Mouse (Mus musculus) CD4-positive helper T cell, adult 2 months (primary cell): ENCODE results near the gene Bloc1s5.
A peak's percentile ranks its signal among the peaks of the same experiment; 100 is the strongest.
"Not testable (repeated sequence)": the region's sequence is repeated elsewhere in the genome, so short reads cannot be mapped to it uniquely, and the experiment has no call there.

Experiments used
- DNase-seq: peaks from one replicate; pipeline ENCODE4 v3.0.0-alpha.2; 2012; ENCODE audit warnings: low read depth, missing footprints, low spot score

Bloc1s5 gene

DNA sequence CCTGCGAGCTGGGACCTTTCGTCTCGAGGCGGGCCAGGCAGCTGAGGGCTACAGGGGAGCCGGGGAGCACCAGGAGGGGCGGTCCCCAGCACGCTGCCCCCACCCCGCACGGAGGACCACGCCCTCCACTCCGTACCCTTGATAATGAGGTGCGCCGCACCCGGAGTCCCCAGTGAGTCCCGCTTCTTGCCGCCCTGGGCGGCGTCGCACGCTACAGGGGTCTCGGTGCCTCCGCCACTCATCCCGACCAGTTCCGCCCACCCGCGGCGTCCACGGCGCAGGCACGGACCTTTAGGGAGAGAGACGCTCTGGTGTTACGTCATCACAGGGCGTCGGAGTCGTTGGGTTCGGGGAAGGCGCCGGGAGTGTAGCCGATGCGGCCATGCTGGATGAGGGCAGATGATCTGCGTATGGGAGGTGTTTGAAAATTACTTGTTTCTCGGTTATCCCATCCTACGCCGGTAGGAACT lies at the start of gene Bloc1s5:
Bloc1s5 (minus strand) TSS at position 310 of the 470 bp plus-strand sequence.
- peak; percentile 92 for DNase-seq

GRCm38 (mm10) chr13:38672336-38672735 lies 37.4 kb upstream of the Bloc1s5 start:
- no peak for DNase-seq

DNA sequence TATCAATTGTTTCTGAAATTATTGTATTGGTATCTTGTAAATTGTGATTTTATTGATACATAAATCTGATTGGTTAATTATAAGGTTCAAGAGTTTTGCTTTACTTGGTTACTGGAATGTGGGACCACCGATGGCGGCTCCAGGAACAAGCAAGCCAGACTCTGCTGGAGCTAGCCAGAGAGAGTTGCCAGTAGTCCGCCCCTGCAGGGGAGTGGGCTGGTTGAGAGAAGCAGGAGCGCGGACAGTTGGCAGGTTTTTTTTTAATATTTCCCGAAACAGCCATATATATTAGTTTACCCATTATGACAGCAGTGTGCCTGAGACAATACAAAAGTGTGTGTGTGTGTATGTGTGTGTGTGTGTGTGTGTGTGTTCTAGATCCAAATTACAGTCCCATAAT lies 36.5 kb upstream of the Bloc1s5 start:
- not testable (repeated sequence) for DNase-seq

- no peak for DNase-seq
Observed at GRCm38 (mm10) chr13:38670051-38670450, 35.1 kb upstream of the Bloc1s5 start.

DNA sequence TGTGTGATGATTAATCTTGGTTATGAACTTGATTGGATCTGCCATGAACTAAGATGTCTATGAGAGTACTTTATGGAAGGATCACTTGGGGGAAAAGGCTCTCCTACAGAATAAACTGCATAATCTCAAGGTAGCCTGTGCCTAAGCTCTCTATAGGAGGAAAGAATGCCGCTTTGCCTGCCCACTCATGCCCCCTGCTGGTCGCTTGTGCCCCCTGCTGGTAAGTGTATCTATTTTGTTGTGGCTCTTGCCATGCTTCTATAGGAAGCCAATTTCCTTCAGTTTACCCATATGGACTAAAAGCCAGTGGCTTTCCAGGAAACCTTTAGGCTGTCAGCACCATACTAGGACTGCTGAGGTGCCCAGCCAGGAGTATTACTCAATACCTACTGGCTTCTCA lies 33.6 kb upstream of the Bloc1s5 start:
- DNase-seq, result peak; percentile 46

DNA sequence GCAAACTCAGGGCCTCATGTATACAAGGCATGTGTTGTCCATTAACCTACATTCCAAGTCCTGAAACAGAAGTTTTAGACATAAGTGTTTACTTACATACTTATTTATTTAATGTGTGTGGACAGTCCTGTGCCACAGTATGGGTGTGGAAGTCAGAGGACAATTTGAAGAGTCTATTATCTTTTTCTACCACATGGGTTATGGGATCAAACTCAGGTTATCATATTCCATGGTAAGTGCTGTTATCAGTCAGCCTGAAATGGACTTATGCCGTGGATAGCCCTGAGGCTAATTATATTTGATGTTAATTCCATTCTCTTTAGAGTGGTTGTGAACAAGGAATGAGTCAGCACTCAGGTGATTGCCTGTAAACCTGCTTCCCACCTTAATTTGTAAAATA lies 29.8 kb upstream of the Bloc1s5 start:
- DNase-seq, result no peak

GRCm38 (mm10) chr13:38659524-38660136 lies 24.7 kb upstream of the Bloc1s5 start:
- no peak for DNase-seq

DNA sequence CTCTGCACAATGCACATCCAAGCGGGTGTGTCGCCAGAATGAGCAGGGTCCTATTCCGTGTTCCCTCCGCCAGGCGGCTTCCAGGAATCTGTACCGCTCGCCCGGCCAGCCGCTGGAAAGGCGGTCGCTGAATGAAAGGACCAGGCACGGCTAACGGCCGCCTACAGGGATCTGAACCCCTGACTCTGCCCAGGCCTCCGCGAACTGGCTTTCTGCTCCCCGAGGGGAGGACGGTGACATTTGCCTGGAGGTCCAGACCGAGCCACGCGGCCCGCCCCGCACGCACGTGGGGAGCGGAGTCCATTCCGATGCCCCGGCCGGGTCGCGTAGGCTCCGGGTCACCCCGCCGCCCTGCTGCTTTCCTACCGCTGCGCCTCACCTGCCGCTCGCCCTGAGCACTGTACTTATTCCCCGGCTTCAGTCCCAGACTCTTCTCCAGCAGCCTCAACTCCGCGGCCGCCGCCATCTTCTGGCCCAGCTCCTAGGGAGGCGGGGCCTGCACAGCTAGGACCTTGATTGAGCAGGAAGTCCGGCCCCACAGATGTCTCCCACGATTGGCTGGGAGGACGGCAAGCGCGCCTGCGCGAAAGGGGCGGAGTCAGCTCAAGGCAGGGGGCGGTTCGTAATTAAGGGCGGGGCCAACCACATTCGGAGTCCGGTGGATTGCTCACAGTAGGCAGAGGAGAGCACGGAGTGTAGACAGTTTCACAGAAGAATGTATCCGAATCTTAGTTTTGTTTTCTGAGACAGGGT lies 23.8 kb upstream of the Bloc1s5 start, which contains the start of gene Eef1e1:
Eef1e1 (minus strand) TSS at position 531 of the 753 bp plus-strand sequence.
- peak; percentile 95 for DNase-seq

GRCm38 (mm10) chr13:38657865-38658264 lies 23.0 kb upstream of the Bloc1s5 start:
- DNase-seq, result no peak

GRCm38 (mm10) chr13:38650292-38650691 lies 15.4 kb upstream of the Bloc1s5 start:
- DNase-seq, result no peak

GRCm38 (mm10) chr13:38649069-38649468 lies 14.2 kb upstream of the Bloc1s5 start:
- no peak for DNase-seq

- DNase-seq, result no peak
Observed at GRCm38 (mm10) chr13:38641414-38641813, 6.5 kb upstream of the Bloc1s5 start.

GRCm38 (mm10) chr13:38640961-38641360 lies 6.1 kb upstream of the Bloc1s5 start:
- no peak for DNase-seq

- DNase-seq, result no peak
Observed at GRCm38 (mm10) chr13:38638694-38639093, 3.8 kb upstream of the Bloc1s5 start.

- DNase-seq, result no peak
Observed at GRCm38 (mm10) chr13:38634256-38634799, 581 bp downstream of the Bloc1s5 start.

DNA sequence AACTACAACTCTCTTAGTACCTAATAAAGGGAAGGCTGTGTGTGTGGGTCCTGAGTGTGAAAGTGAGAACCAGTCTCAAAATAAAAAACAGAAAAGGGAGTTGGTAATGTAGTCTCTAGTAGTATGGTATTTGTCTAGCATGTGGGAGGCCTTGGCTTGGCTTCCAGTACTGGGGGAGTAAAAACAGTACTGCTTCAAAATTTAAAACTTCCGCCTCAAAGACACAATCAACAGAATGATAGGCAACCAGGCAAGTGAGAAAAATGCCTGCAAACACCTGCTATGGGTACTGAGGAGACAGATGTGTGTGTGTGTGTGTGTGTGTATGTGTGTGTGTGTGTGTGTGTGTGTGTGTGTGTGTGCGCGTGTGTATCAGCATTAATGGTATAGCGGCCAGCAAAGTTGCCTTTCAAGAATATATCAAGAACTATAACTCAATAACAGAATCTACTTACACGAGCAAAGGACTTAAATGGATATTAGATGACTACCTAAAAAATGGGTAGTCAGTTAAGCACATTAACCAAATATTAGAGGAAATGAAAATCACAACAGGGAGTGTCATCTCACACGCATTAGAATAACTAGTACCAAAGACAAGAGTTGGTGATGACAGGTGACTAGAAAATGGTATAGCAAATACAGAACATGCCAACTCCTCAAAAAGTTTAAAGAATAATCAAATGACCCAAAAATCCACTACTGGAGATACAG lies 1.5 kb downstream of the Bloc1s5 start:
- DNase-seq, result no peak

- DNase-seq, result no peak
Observed at GRCm38 (mm10) chr13:38632556-38632955, 2.4 kb downstream of the Bloc1s5 start.

DNA sequence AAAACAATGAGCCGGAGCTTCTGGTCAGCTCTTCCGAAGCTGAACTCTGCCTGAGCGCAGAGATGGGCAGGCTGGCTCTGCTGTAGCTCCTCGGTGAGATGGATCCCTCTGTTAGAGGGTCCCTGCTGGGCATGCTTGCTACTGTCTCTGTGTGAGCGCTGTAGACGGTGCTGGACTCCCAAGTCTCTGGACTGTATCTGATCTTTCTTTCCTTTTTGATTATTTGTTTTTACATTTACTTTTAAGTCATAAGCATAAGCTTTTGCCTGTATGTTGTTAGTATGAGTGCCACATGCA lies 8.7 kb downstream of the Bloc1s5 start:
- DNase-seq, result no peak

- DNase-seq, result no peak
Observed at GRCm38 (mm10) chr13:38625492-38626228, 9.2 kb downstream of the Bloc1s5 start.

DNA sequence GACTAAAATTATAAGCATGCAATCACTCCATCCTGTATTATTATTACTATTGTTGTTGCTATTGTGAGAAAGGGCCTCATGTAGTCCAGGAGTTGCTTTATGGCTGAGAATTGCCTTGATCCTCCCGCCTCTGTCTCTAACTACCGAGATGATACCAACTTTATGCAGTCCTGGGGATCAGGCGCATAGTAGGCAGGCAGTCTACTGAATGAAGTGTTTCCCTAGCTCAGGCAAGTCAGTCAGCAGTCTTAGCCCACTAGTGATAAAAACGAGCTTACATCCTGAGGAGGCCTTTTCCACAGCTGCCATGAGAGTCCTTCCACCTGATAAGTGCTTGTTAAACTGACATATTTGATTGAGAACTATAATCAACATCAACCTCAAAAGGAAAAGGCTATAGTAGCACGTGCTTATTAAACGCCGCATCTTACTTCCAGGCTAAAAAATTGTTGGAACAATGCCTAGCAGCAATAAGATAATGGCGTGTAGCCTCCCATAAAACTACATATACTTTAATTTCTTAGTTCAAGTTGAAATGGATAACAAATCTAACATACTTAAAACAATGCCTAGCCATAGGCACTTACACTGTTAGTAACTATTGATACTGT lies 10.5 kb downstream of the Bloc1s5 start:
- no peak for DNase-seq

DNA sequence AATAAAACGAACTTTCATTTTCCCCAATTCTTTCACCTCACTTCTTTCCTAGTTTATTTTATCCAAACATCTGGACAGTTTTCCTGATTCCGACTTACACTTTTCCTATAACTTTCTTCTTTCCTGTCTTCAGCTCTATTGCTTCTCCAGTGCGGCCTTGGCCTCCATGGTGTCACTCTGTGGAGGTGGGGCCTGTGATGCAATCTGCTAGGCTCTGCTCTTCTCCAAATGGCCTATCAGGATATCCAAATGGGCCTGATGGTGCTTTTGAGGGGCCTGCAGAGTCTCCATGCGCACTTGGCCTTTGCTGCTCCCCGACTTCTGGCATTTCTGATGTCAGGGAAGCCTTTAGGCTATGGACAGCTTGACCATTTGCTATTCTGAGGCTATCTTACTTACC lies 11.6 kb downstream of the Bloc1s5 start:
- DNase-seq, result no peak
